Mouse (Mus musculus) heart, embryonic 10.5 days (tissue): Measurements from ENCODE around the gene Asxl1. TPM values are rescaled to one million over a fixed set of nuclear protein-coding genes. Genes with fewer than 3 reads are reported as not detected.

Experiments
- DNase-seq: peaks from one replicate; pipeline ENCODE4 v3.0.0-alpha.2; 2017; ENCODE audit warnings: low spot score
- H3K27ac ChIP-seq: fragments of 300-500 bp; sonication (generic); 2 replicates; pipeline ENCODE4 v1.5.1; 2016; ENCODE audit warnings: mild to moderate bottlenecking
- H3K27me3 ChIP-seq: fragments of 300-500 bp; sonication (generic); 2 replicates; pipeline ENCODE4 v1.6.1; 2016; ENCODE audit warnings: mild to moderate bottlenecking; ENCODE audit not compliant: poor library complexity, insufficient read depth, severe bottlenecking
- H3K36me3 ChIP-seq: fragments of 300-500 bp; sonication (generic); 2 replicates; pipeline ENCODE4 v1.6.1; 2016; ENCODE audit warnings: mild to moderate bottlenecking, moderate library complexity
- H3K4me1 ChIP-seq: fragments of 300-500 bp; sonication (generic); 2 replicates; pipeline ENCODE4 v1.6.1; 2016; ENCODE audit warnings: mild to moderate bottlenecking
- H3K4me3 ChIP-seq: fragments of 300-500 bp; sonication (generic); 2 replicates; pipeline ENCODE4 v1.5.1; 2016; ENCODE audit warnings: mild to moderate bottlenecking, moderate library complexity
- H3K9me3 ChIP-seq: fragments of 300-500 bp; sonication (generic); 2 replicates; pipeline ENCODE4 v1.6.1; 2016; ENCODE audit warnings: mild to moderate bottlenecking, moderate library complexity
- WGBS: fragments of 180-500 bp; shearing (Covaris S2); methylation state at CpG from one replicate; pipeline ENCODE4 v1.1.7; 2016; 5-methylcytosine and 5-hydroxymethylcytosine counted together
- polyA plus RNA-seq: library from polyadenylated mRNA; unstranded; fragments of >200 nt; fragmentation: Nextera tagmentation; extraction: Ambion mirVana; gene quantifications from 2 replicates; pipeline ENCODE4 v1.2.1, GENCODE M21; 2016

Asxl1 gene
- polyA plus RNA-seq, 1 experiment from 2014 or later = 9.6 TPM

DNA sequence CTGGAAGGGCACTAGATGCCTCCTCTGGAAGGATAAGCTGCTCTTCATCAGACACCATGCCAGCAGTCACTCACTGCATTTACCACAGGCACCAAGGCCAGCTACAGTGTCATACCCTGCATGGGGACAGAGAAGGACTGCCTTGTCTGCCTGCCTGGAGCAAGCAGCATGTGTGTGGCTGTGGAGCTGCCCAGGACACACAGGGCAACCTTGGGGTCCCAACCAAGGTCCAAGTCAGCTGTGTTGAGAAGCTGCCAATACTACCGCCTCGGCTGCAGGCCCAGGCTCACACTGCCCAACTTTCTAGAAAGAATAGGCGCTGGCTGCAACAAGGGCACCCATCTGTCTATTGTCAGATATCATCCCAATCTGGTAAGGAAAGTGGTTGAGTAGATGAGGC lies 77.5 kb downstream of the Asxl1 start:
- no peak for DNase-seq
- Histone ChIP-seq H3K4me3 (no peak overlapping the region; the same call in 1 of the 2 replicates), H3K36me3 (peaks cover 68% of the 10 kb centered on the region), H3K27me3 (no peaks in the 10 kb centered on the region), H3K9me3 (no peaks in the 10 kb centered on the region), H3K27ac (no peak overlapping the region), H3K4me1 (peaks cover 78% of the 10 kb centered on the region)
- 84% methylated on average over 3 of the region's 3 CpGs for WGBS

DNA sequence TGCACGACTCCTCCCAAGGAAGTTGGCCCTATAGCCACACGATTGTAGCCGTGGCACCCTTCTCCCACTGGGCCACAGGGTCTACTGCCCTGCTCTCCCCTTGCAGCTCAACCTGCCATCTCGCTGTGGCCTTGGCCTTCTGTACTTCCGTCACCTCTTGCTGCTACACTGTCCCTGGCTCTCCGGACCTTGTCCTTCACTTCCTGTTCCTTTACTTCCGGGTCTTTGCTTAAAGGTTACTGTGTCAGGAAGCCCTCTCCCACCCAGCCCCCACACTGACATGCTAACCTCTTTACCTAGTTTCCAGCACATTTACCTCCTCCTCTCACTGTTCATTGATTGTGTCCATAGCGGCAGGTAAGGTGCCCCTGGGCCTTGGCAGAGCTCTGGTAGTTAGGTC lies 78.9 kb downstream of the Asxl1 start:
- no peak for DNase-seq
- Histone ChIP-seq H3K9me3 (no peaks in the 10 kb centered on the region), H3K27ac (peak overlapping the region; percentile 75; the same call in 1 of the 2 replicates), H3K4me3 (no peak overlapping the region), H3K36me3 (peaks cover 68% of the 10 kb centered on the region), H3K4me1 (peaks cover 80% of the 10 kb centered on the region), H3K27me3 (no peaks in the 10 kb centered on the region)
- WGBS = 72% methylated on average over 8 of the region's 8 CpGs

DNA sequence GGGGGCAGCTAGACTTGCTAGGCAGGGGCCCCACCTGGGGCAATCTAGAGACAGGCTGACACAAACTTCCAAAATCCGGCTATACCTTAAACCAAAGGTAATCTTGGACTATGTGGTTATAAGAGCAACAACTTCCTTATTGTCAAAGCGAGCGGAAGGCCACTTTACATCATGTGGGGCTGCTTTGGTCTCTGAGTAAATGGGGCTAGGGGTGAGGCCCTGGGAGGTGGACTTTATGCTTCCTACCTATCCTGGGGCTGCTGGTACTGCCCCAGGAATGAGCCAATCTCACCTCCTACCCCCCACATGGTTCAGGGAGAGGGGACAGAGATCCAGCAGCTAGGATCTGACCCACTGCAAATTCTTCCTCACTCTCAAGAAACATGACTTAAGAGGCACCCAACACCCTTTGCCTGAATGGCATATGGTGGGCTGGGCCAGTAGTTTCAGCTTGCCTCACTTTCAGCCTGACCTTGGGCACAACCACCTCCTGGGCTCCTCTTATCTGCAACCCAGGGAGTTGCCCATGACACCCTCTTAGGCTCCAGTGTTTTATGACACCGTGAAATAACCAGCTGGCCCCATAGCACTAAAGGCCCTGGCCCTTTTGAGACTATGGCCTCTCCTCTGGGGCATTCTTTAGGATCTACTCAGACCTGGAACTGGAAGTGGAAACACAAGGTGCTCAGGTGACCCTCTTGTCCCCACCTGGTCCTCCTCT lies 79.7 kb downstream of the Asxl1 start:
- 76% methylated on average over 4 of the region's 4 CpGs for whole genome bisulfite sequencing
- Histone ChIP-seq H3K27ac (peak overlapping the region; percentile 75), H3K27me3 (no peaks in the 10 kb centered on the region), H3K36me3 (peaks cover 68% of the 10 kb centered on the region), H3K4me1 (peaks cover 83% of the 10 kb centered on the region), H3K9me3 (no peaks in the 10 kb centered on the region), H3K4me3 (no peak overlapping the region)
- no peak for DNase-seq

DNA sequence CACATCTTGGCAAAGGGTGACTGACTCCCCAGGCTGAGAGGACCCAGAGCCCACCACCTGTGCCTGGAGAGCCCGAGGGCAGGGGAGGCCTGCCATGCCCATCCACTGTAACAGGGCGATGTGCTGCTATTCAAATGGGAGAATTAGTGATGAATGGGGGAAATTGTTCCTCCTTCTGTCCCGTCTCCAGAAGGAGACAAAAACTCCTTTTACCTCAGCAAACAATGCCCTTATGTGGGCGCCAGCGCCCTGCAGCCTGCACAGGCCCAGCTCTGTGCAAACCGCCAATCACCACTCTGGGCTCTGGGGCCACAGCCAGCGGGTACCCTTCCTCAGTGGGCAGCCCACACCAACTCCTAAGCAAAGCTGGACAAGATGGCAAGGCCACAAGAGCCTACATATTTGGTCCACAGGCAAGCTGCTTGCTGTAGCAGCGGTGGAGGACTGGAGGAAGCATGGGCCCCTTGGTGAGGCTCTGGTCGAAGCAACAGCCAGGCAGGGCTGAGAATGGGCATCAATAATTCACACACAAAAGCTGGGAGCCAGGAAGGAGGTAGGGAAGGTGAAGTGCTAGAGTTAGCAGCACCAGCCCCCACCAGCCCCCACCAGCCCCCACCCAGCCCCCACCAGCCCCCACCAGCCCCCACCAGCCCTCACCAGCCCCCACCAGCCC lies 80.5 kb downstream of the Asxl1 start:
- Histone ChIP-seq H3K9me3 (no peaks in the 10 kb centered on the region), H3K4me3 (0 out of 2 replicates have a peak overlapping the region, but pooled peaks have one; percentile 15), H3K4me1 (peaks cover 91% of the 10 kb centered on the region), H3K36me3 (peaks cover 68% of the 10 kb centered on the region), H3K27ac (peak overlapping the region; percentile 75), H3K27me3 (no peaks in the 10 kb centered on the region)
- 76% methylated on average over 9 of the region's 9 CpGs for WGBS
- no peak for DNase-seq

DNA sequence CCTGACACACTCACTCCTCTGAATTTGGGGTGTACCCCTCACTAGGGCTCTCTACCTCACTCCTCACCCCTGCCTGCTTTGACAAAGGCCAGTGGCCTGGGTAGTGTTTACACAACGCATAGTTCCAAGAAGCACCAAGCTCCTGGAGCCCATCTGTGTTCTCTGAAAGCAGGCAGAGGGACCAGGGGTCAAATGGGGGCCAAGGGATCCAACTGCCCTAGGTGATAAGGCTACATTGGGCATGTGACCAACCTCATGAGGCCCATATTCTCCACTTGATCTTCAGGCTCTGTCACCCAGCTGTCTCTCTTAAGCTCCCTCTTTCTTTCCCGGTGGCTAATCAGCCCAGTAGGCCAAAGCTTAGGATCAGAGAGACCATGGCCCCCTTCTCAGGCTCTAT lies 81.3 kb downstream of the Asxl1 start:
- DNase-seq = peak; percentile 89
- Histone ChIP-seq H3K27ac (peak overlapping the region; percentile 72), H3K27me3 (no peaks in the 10 kb centered on the region), H3K36me3 (peaks cover 75% of the 10 kb centered on the region), H3K4me3 (no peak overlapping the region), H3K4me1 (peaks cover 98% of the 10 kb centered on the region), H3K9me3 (no peaks in the 10 kb centered on the region)
- 0% methylated on average over 2 of the region's 2 CpGs for WGBS

DNA sequence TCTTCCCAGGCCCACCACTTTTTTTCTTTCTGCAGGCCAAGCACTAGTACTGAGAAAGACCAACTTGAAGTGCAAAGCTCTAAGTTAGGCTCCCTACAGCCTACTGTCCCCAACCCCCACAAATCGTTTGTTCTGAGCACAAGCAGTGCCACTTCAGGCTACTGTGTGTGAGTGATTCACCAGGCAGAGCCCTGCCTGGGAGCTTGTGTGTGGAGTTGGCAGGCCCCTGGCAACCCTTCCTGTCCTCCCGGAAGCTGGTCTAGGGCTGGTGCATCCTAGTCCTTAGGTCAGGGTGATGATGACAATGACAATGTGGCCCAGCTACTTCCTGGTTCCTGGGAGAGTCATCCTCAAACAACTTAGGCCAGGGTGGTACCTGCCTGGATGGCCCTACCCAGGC lies 82.9 kb downstream of the Asxl1 start:
- Histone ChIP-seq H3K4me1 (peaks cover 98% of the 10 kb centered on the region), H3K4me3 (no peak overlapping the region), H3K9me3 (no peaks in the 10 kb centered on the region), H3K27me3 (no peaks in the 10 kb centered on the region), H3K36me3 (peaks cover 77% of the 10 kb centered on the region), H3K27ac (peak overlapping the region; percentile 63)
- 61% methylated on average over 2 of the region's 2 CpGs for WGBS
- no peak for DNase-seq

DNA sequence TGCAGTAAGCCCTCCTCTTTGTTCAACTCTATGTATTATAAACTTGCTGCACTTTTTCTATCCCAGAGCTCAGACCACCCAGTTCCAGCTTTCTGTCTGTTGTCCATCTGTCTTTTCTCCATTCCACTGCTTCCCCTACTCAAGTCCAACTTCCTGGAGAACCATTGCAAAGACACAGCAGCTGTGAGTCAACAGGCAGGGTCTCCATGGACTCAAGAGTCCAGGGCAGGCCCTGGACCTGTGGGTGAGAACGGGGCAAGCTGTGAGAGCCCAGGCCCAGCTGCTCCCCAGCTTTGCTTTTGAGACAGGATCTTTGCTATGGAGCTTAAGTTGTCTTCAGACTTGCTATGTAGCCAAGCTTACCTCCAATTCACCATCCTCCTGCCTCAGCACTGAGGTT lies 84.9 kb downstream of the Asxl1 start:
- WGBS = 96% methylated on average over 1 of the region's 1 CpGs
- Histone ChIP-seq H3K4me1 (peaks cover 99% of the 10 kb centered on the region), H3K9me3 (no peaks in the 10 kb centered on the region), H3K4me3 (no peak overlapping the region), H3K36me3 (peaks cover 74% of the 10 kb centered on the region), H3K27me3 (no peaks in the 10 kb centered on the region), H3K27ac (0 out of 2 replicates have a peak overlapping the region, but pooled peaks have one; percentile 84)
- DNase-seq = no peak

DNA sequence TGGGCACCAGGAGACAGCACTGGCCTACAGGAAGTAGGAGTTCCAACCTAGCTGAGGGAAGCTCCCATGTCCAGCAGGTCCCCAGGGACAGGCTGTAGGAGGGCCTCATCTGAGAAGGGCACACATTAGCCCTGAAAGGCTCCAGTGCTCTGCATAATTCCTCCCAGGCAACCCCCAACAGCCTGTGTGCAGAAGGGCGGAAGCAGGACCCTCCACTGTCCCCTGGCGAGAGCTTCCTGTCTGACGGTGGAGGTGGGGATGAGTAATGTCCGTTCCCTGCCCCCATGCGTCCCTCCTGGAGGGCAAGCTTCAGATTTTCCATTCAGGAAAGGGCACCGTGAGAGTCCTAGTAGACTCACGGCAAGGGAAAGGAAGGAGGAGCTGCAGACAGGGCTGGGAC lies 86.9 kb downstream of the Asxl1 start:
- Histone ChIP-seq H3K4me3 (peak overlapping the region; percentile 13; the same call in 1 of the 2 replicates), H3K4me1 (peaks cover 99% of the 10 kb centered on the region), H3K9me3 (no peaks in the 10 kb centered on the region), H3K36me3 (peaks cover 74% of the 10 kb centered on the region), H3K27ac (peak overlapping the region; percentile 84), H3K27me3 (no peaks in the 10 kb centered on the region)
- no peak for DNase-seq
- WGBS = 34% methylated on average over 7 of the region's 7 CpGs

DNA sequence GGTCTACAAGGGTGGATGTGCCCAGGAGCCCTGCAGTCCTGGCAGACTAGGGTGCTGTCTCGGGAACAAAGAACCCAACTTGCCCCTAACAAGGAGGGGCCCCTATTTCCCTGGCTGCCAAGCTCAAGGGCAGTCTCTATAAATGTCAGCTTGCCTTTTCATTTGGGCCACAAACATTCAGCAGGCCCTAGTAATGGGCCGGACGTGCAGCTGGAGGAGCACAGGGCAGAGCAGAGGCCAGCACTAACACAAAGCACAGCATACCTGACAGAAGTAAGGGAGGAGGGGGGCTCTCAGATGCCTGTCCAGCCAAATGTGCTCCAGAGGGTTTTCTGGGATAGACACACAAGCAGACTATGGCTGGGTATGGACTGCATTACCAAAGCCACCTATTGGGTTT lies 88.2 kb downstream of the Asxl1 start:
- peaks cover 64% of the 10 kb centered on the region for H3K36me3 ChIP-seq
- H3K9me3 ChIP-seq = no peaks in the 10 kb centered on the region
- H3K4me1 ChIP-seq = peaks cover 99% of the 10 kb centered on the region
- peak overlapping the region; percentile 84 for H3K27ac ChIP-seq
- DNase-seq = no peak
- WGBS = 57% methylated on average over 3 of the region's 3 CpGs
- H3K27me3 ChIP-seq = no peaks in the 10 kb centered on the region
- no peak overlapping the region for H3K4me3 ChIP-seq

DNA sequence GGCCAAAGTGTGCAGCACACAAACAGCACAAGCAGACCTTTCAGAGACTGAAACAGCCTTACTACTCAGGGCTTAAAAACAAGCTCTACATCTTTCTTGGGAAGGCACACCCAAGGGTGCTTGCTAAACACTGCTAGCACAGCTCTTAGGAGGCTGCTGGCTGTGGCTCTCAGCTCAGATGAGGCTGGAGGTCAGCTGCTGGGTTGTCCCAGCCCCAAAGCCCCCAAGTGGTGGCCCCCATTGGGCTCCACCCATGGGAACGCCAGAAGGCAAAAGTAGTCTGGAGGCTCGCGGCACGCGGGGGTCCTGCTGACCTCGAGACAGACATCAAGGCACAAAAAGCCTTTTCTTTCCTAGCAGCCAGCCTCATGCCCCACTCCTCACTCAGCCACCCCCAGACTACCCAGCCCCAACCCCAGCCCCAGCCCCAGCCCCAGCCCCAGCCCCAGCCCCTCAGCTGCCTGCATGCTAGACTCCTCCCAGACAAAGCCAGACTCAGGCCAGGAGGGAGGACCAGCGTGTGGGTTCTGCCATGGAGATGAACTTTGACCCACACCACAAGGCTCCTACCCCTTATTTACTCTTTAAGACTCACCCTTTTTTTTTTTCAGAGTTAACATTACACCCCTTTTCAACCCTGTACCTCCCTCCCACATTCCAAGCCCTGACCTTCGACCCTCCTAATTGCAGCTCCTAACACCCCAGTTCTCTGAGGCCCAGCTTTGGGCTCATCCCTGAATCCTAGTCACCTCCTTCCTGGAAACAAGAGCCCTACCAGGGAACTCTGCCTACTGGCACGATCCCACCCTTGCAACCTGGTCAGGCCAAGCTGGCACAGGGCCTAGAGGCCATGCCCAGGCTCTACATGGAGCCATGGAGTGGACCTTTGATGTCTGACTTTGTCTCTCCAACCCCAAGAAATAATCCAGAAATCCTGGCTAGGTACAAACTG lies 89.5 kb downstream of the Asxl1 start:
- Histone ChIP-seq H3K9me3 (no peaks in the 10 kb centered on the region), H3K4me3 (0 out of 2 replicates have a peak overlapping the region, but pooled peaks have one; percentile 3), H3K36me3 (peaks cover 51% of the 10 kb centered on the region), H3K4me1 (peaks cover 94% of the 10 kb centered on the region), H3K27ac (peak overlapping the region; percentile 84), H3K27me3 (no peaks in the 10 kb centered on the region)
- DNase-seq = no peak
- WGBS = 43% methylated on average over 9 of the region's 9 CpGs

DNA sequence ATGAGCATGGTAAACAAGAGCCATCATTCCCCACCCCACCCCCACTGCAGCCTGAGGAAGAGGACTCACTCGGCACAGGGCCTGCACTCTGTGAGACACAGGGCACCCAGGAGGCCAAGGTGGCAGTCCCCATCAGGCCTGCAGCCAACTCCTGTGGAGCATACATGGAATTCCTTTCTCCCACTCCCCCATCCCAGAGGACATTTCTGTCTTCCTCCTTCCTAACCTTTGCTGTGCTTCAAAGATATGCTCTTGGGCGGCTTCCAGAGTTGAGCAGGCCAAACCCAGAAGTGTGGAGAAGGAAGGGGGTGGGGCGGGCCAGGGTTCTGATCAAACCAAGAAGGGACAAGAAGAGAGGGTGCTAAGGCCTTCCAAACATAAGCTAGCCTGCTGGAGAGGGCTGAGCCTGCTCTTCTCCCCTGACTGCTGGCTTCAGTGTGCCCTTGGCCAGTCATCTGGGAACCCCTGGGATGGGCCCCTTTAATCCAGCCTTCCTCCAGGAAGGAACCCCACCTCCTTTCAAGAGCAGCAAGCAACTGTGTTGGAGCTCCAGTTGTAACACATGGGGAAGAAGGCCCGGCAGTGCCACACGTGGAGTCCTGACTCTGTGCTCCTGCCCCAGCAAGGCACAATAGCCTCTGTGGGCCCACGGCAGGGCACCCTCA lies 91.1 kb downstream of the Asxl1 start:
- H3K27me3 ChIP-seq = no peaks in the 10 kb centered on the region
- H3K4me3 ChIP-seq = peak overlapping the region; percentile 31
- 10% methylated on average over 6 of the region's 6 CpGs for WGBS
- no peaks in the 10 kb centered on the region for H3K9me3 ChIP-seq
- peaks cover 35% of the 10 kb centered on the region for H3K36me3 ChIP-seq
- peak; percentile 84 for DNase-seq
- peak overlapping the region; percentile 84 for H3K27ac ChIP-seq
- peaks cover 94% of the 10 kb centered on the region for H3K4me1 ChIP-seq

DNA sequence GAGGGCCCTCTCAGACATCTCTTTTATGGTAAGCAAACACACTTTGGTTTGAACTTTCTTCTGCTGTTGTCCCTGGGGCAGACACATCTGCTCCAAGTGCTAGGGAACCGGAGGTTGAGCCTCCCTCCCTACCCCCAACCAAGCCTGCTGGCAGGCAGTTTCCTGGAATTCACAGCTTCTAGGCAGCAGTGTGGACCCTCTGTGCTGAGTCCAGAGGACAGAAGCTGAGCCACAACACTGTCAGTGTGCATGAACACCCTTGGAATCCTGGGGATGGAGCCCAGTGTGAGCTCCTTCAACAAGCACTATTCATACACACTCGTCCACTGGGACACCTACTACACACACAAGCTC lies 91.7 kb downstream of the Asxl1 start:
- no peak for DNase-seq
- peaks cover 94% of the 10 kb centered on the region for H3K4me1 ChIP-seq
- peak overlapping the region; percentile 31 for H3K4me3 ChIP-seq
- peak overlapping the region; percentile 84 for H3K27ac ChIP-seq
- H3K9me3 ChIP-seq = no peaks in the 10 kb centered on the region
- peaks cover 32% of the 10 kb centered on the region for H3K36me3 ChIP-seq
- WGBS = 23% methylated on average over 2 of the region's 2 CpGs
- no peaks in the 10 kb centered on the region for H3K27me3 ChIP-seq
